Mouse (Mus musculus) C2C12 (cell line): ENCODE measurements around the gene Gp9. TPM values are rescaled to one million over a fixed set of nuclear protein-coding genes. Genes with fewer than 3 reads are reported as not detected.
"Not testable (repeated sequence)": the region's sequence is repeated elsewhere in the genome, so short reads cannot be mapped to it uniquely, and the experiment has no call there.

Source experiments
- H3K27me3 ChIP-seq: one replicate; pipeline ENCODE4 v1.6.1; 2011; ENCODE audit not compliant: control insufficient read depth, insufficient read depth, insufficient read length
- H3K36me3 ChIP-seq: one replicate; pipeline ENCODE4 v1.6.1; 2011; ENCODE audit not compliant: control insufficient read depth, insufficient read depth
- H3K4me3 ChIP-seq: one replicate; pipeline ENCODE4 v1.5.1; 2011; ENCODE audit warnings: mild to moderate bottlenecking, control low read depth; ENCODE audit not compliant: poor library complexity, insufficient read depth, severe bottlenecking
- H3K79me2 ChIP-seq: one replicate; pipeline ENCODE4 v1.6.1; 2011; ENCODE audit not compliant: control insufficient read depth, insufficient read depth
- H3K79me3 ChIP-seq: one replicate; pipeline ENCODE4 v1.6.1; 2011; ENCODE audit warnings: low read depth, control low read depth
- H3ac ChIP-seq: one replicate; pipeline ENCODE3; 2011; ENCODE audit warnings: low read depth; ENCODE audit not compliant: control insufficient read depth, insufficient read length
- CEBPB ChIP-seq: IDR thresholded peaks from one replicate; pipeline ENCODE4 v1.6.1; 2011; ENCODE audit warnings: low read depth, mild to moderate bottlenecking, control low read depth, moderate library complexity
- CTCF ChIP-seq: IDR thresholded peaks from one replicate; pipeline ENCODE4 v1.5.1; 2011; ENCODE audit not compliant: control insufficient read depth, insufficient read depth, insufficient read length
- FOSL1 ChIP-seq: IDR thresholded peaks from one replicate; pipeline ENCODE4 v1.8.0; 2011; ENCODE audit warnings: mild to moderate bottlenecking, low read length; ENCODE audit not compliant: poor library complexity, insufficient read depth, severe bottlenecking
- MAX ChIP-seq: IDR thresholded peaks from one replicate; pipeline ENCODE4 v1.6.1; 2011; ENCODE audit warnings: mild to moderate bottlenecking, control low read depth
- MYOD1 ChIP-seq: IDR thresholded peaks from one replicate; pipeline ENCODE4 v1.6.1; 2011; ENCODE audit warnings: low read depth; ENCODE audit not compliant: control insufficient read depth, insufficient read length
- MYOG ChIP-seq: IDR thresholded peaks from one replicate; pipeline ENCODE4 v1.6.1; 2011; ENCODE audit not compliant: control insufficient read depth, insufficient read length; ENCODE audit errors: extremely low read depth
- USF1 ChIP-seq: IDR thresholded peaks from one replicate; pipeline ENCODE4 v1.6.1; 2011; ENCODE audit warnings: low read depth, mild to moderate bottlenecking, control low read depth, moderate library complexity
- polyA plus RNA-seq: library from polyadenylated mRNA; unstranded; fragments of >200 nt; fragmentation: generic; extraction: Trizol; gene quantifications from one replicate; pipeline ENCODE4 v1.2.1, GENCODE M21; 2012; ENCODE audit warnings: missing spikeins

Gene Gp9
- polyA plus RNA-seq, 1 experiment: not detected

DNA sequence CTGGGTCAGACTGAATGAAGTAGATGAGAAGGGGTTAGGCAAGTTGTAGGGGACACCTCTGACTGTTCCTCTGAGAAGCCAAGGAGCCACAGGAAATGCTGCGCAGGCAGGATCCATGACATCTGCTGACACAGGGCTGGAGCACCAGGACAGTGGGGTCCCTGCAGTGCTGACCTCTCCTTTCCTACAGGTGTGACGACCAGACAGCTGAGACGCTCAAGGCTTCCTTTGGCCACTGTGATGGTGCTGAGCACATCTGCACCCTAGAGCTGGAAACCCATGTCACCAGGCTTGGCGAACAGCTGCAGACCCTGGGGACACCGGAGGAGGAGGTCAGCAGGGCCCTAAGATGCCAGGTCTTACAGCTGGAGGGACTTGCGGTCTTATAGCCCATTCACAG, 26.3 kb upstream of the Gp9 start:
- TF ChIP-seq USF1 (no peak), MYOD1 (no peak)

GRCm38 (mm10) chr6:87755196-87755595, 22.7 kb upstream of the Gp9 start:
- Histone ChIP-seq H3ac (no peak overlapping the region), H3K4me3 (no peak overlapping the region), H3K36me3 (no peaks in the 10 kb centered on the region), H3K27me3 (peaks cover 15% of the 10 kb centered on the region), H3K79me3 (no peaks in the 10 kb centered on the region), H3K79me2 (no peaks in the 10 kb centered on the region)
- TF ChIP-seq FOSL1 (no peak), MYOD1 (no peak), USF1 (no peak), MYOG (no peak), MAX (no peak), CTCF (no peak), CEBPB (no peak)

More for the DNA sequence above, 26.3 kb upstream of the Gp9 start:
- Histone ChIP-seq H3ac (no peak overlapping the region), H3K4me3 (no peak overlapping the region), H3K27me3 (peaks cover 8% of the 10 kb centered on the region), H3K79me2 (no peaks in the 10 kb centered on the region), H3K79me3 (no peaks in the 10 kb centered on the region), H3K36me3 (no peaks in the 10 kb centered on the region)

- H3ac ChIP-seq: no peak overlapping the region
- H3K4me3 ChIP-seq: no peak overlapping the region
- H3K36me3 ChIP-seq: no peaks in the 10 kb centered on the region
- H3K79me3 ChIP-seq: no peaks in the 10 kb centered on the region
- H3K27me3 ChIP-seq: peaks cover 10% of the 10 kb centered on the region
- TF ChIP-seq FOSL1 (no peak), MYOD1 (no peak), USF1 (no peak)
- H3K79me2 ChIP-seq: no peaks in the 10 kb centered on the region
Observed at GRCm38 (mm10) chr6:87756896-87757295, 21.0 kb upstream of the Gp9 start.

GRCm38 (mm10) chr6:87759404-87759803, 18.5 kb upstream of the Gp9 start:
- no peaks in the 10 kb centered on the region for H3K79me2 ChIP-seq
- no peak overlapping the region for H3K4me3 ChIP-seq
- H3ac ChIP-seq: no peak overlapping the region
- TF ChIP-seq FOSL1 (no peak), CTCF (no peak), MYOG (no peak), MYOD1 (no peak), USF1 (no peak), MAX (no peak)
- H3K36me3 ChIP-seq: no peaks in the 10 kb centered on the region
- no peaks in the 10 kb centered on the region for H3K79me3 ChIP-seq
- H3K27me3 ChIP-seq: peaks cover 7% of the 10 kb centered on the region

GRCm38 (mm10) chr6:87759850-87760249, 18.0 kb upstream of the Gp9 start:
- Histone ChIP-seq H3K36me3 (no peaks in the 10 kb centered on the region), H3ac (no peak overlapping the region), H3K4me3 (no peak overlapping the region), H3K27me3 (peaks cover 7% of the 10 kb centered on the region), H3K79me2 (no peaks in the 10 kb centered on the region), H3K79me3 (no peaks in the 10 kb centered on the region)
- no peak for TF ChIP-seq USF1
- no peak for TF ChIP-seq MYOG
- no peak for TF ChIP-seq MYOD1
- TF ChIP-seq MAX: no peak
- no peak for TF ChIP-seq CTCF
- TF ChIP-seq CEBPB: no peak
- TF ChIP-seq FOSL1: no peak

DNA sequence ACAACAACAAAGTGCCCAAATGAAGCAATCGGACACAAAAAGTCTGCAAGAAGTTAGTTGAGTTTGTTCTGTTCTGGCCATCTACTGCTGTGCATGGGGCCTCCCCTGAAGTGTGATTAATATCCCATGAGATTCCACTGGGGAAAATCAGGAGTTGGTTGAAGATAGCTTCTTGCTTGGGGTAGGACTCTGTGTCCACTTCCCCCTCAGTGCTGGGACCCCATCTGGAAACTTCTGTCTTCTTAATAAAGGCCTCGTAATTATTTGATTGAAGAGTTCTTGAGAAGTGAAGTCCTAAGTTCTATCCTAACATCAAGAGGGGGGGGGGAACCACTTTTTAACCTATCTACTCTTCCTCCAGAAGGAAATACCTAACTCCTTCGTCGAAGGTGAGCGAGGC, 15.7 kb upstream of the Gp9 start:
- TF ChIP-seq USF1: no peak
- TF ChIP-seq CEBPB: no peak
- TF ChIP-seq MYOG: no peak
- TF ChIP-seq MAX: no peak
- no peak for TF ChIP-seq FOSL1
- no peak for TF ChIP-seq CTCF
- no peak for TF ChIP-seq MYOD1
- no peaks in the 10 kb centered on the region for H3K79me3 ChIP-seq
- H3K79me2 ChIP-seq: no peaks in the 10 kb centered on the region
- peaks cover 7% of the 10 kb centered on the region for H3K27me3 ChIP-seq
- H3ac ChIP-seq: no peak overlapping the region
- no peaks in the 10 kb centered on the region for H3K36me3 ChIP-seq
- no peak overlapping the region for H3K4me3 ChIP-seq

GRCm38 (mm10) chr6:87763376-87764280, 14.2 kb upstream of the Gp9 start:
- no peak for TF ChIP-seq MAX
- no peak for TF ChIP-seq CTCF
- no peak for TF ChIP-seq USF1
- Histone ChIP-seq H3K27me3 (peaks cover 7% of the 10 kb centered on the region), H3K4me3 (no peak overlapping the region), H3K36me3 (no peaks in the 10 kb centered on the region), H3K79me3 (no peaks in the 10 kb centered on the region), H3K79me2 (no peaks in the 10 kb centered on the region), H3ac (no peak overlapping the region)

- not testable (repeated sequence) for H3ac ChIP-seq, H3K79me2 ChIP-seq, H3K79me3 ChIP-seq, H3K36me3 ChIP-seq, H3K4me3 ChIP-seq, H3K27me3 ChIP-seq
Observed at GRCm38 (mm10) chr6:87764296-87764695, 13.6 kb upstream of the Gp9 start.
